Mouse (Mus musculus): ENCODE data around the gene Itga8. TPM values are rescaled to one million over a fixed set of nuclear protein-coding genes. Genes with fewer than 3 reads are reported as not detected.
A peak's percentile ranks its signal among the peaks of the same experiment; 100 is the strongest.

Gene Itga8
- total RNA-seq, 1 experiment: 2.5 TPM

GRCm38 (mm10) chr2:12138765-12139368 is 162.9 kb downstream of the Itga8 start:
- no peak overlapping the region for H3K27ac ChIP-seq (ENCODE audit: insufficient read depth, low read depth, low read length, poor library complexity, severe bottlenecking)
- no peaks in the 10 kb centered on the region for H3K9me3 ChIP-seq (ENCODE audit: control insufficient read depth, insufficient read depth, low read depth, low read length)
- in situ Hi-C loops (cut with MboI; ENCODE audit: low sequenced_read_pairs in 2 of 2, unreplicated experiment in 2 of 2): no loop called here
- no peak for DNase-seq (ENCODE audit: low read depth, low spot score)
- no peak overlapping the region for H3K4me3 ChIP-seq (ENCODE audit: insufficient read depth in 1 of 2, low read depth in 1 of 2, low read length in 2 of 2, poor library complexity in 1 of 2, severe bottlenecking in 1 of 2)
- no peaks in the 10 kb centered on the region for H3K36me3 ChIP-seq (ENCODE audit: control insufficient read depth, insufficient read depth, low read length, poor library complexity, severe bottlenecking)
- peaks cover 2 to 5% of the 10 kb centered on the region in 2 experiments; a peak in 1 of 4 replicates for H3K4me1 ChIP-seq (ENCODE audit: control insufficient read depth in 2 of 2, insufficient read depth in 2 of 2, low read length in 2 of 2, poor library complexity in 1 of 2)
- peak; percentile 97 for TF ChIP-seq MAFK (IDR thresholded peaks at IDR 0.05; ENCODE audit: insufficient read depth, low read depth, low read length)
- no peak for TF ChIP-seq CHD2 (IDR thresholded peaks at IDR 0.05; ENCODE audit: low read depth, low read length)
- peak; percentile 77; the same call in 1 of the 2 replicates for TF ChIP-seq ZNF384 (IDR thresholded peaks at IDR 0.05; ENCODE audit: low read depth, low read length)
- H3K9ac ChIP-seq (ENCODE audit: insufficient read depth, low read depth, low read length, poor library complexity, severe bottlenecking): no peak overlapping the region

GRCm38 (mm10) chr2:12126580-12126979 is 175.1 kb downstream of the Itga8 start:
- no peak overlapping the region for H3K27ac ChIP-seq (ENCODE audit: insufficient read depth, low read depth, low read length, poor library complexity, severe bottlenecking)
- H3K4me1 ChIP-seq (ENCODE audit: control insufficient read depth in 2 of 2, insufficient read depth in 2 of 2, low read length in 2 of 2, poor library complexity in 1 of 2): no peaks in the 10 kb centered on the region
- TF ChIP-seq ZC3H11A (IDR thresholded peaks at IDR 0.05; ENCODE audit: borderline replicate concordance, low read depth, low read length): no peak
- no peak for TF ChIP-seq ZNF384 (IDR thresholded peaks at IDR 0.05; ENCODE audit: low read depth, low read length)
- TF ChIP-seq HCFC1 (IDR thresholded peaks at IDR 0.05; ENCODE audit: borderline replicate concordance, insufficient read depth, low read length): no peak
- H3K9me3 ChIP-seq (ENCODE audit: control insufficient read depth, insufficient read depth, low read depth, low read length): no peaks in the 10 kb centered on the region
- no peaks in the 10 kb centered on the region for H3K36me3 ChIP-seq (ENCODE audit: control insufficient read depth, insufficient read depth, low read length, poor library complexity, severe bottlenecking)
- in situ Hi-C loops (cut with MboI; ENCODE audit: low sequenced_read_pairs in 2 of 2, unreplicated experiment in 2 of 2): no loop called here
- DNase-seq (ENCODE audit: low read depth, low spot score): no peak
- no peak overlapping the region for H3K9ac ChIP-seq (ENCODE audit: insufficient read depth, low read depth, low read length, poor library complexity, severe bottlenecking)
- no peak overlapping the region for H3K4me3 ChIP-seq (ENCODE audit: insufficient read depth in 1 of 2, low read depth in 1 of 2, low read length in 2 of 2, poor library complexity in 1 of 2, severe bottlenecking in 1 of 2)

GRCm38 (mm10) chr2:12115479-12115878 is 186.2 kb downstream of the Itga8 start:
- no peak overlapping the region for H3K9ac ChIP-seq (ENCODE audit: insufficient read depth, low read depth, low read length, poor library complexity, severe bottlenecking)
- H3K9me3 ChIP-seq (ENCODE audit: control insufficient read depth, insufficient read depth, low read depth, low read length): no peaks in the 10 kb centered on the region
- H3K4me1 ChIP-seq (ENCODE audit: control insufficient read depth in 2 of 2, insufficient read depth in 2 of 2, low read length in 2 of 2, poor library complexity in 1 of 2): no peaks in the 10 kb centered on the region
- in situ Hi-C loops (cut with MboI; ENCODE audit: low sequenced_read_pairs in 2 of 2, unreplicated experiment in 2 of 2): no loop called here
- no peak for DNase-seq (ENCODE audit: low read depth, low spot score)
- TF ChIP-seq MAFK (IDR thresholded peaks at IDR 0.05; ENCODE audit: insufficient read depth, low read depth, low read length) (no peak), ZC3H11A (IDR thresholded peaks at IDR 0.05; ENCODE audit: borderline replicate concordance, low read depth, low read length) (no peak), ZNF384 (IDR thresholded peaks at IDR 0.05; ENCODE audit: low read depth, low read length) (no peak), CHD2 (IDR thresholded peaks at IDR 0.05; ENCODE audit: low read depth, low read length) (no peak), HCFC1 (IDR thresholded peaks at IDR 0.05; ENCODE audit: borderline replicate concordance, insufficient read depth, low read length) (no peak)
- H3K27ac ChIP-seq (ENCODE audit: insufficient read depth, low read depth, low read length, poor library complexity, severe bottlenecking): no peak overlapping the region
- H3K4me3 ChIP-seq (ENCODE audit: insufficient read depth in 1 of 2, low read depth in 1 of 2, low read length in 2 of 2, poor library complexity in 1 of 2, severe bottlenecking in 1 of 2): no peak overlapping the region
- H3K36me3 ChIP-seq (ENCODE audit: control insufficient read depth, insufficient read depth, low read length, poor library complexity, severe bottlenecking): no peaks in the 10 kb centered on the region

GRCm38 (mm10) chr2:12109306-12109705 is 192.4 kb downstream of the Itga8 start:
- no peak for DNase-seq (ENCODE audit: low read depth, low spot score)
- Histone ChIP-seq H3K36me3 (ENCODE audit: control insufficient read depth, insufficient read depth, low read length, poor library complexity, severe bottlenecking) (no peaks in the 10 kb centered on the region), H3K4me1 (ENCODE audit: control insufficient read depth in 2 of 2, insufficient read depth in 2 of 2, low read length in 2 of 2, poor library complexity in 1 of 2) (no peaks in the 10 kb centered on the region), H3K27ac (ENCODE audit: insufficient read depth, low read depth, low read length, poor library complexity, severe bottlenecking) (no peak overlapping the region), H3K4me3 (ENCODE audit: insufficient read depth in 1 of 2, low read depth in 1 of 2, low read length in 2 of 2, poor library complexity in 1 of 2, severe bottlenecking in 1 of 2) (no peak overlapping the region), H3K9ac (ENCODE audit: insufficient read depth, low read depth, low read length, poor library complexity, severe bottlenecking) (no peak overlapping the region), H3K9me3 (ENCODE audit: control insufficient read depth, insufficient read depth, low read depth, low read length) (no peaks in the 10 kb centered on the region)
- in situ Hi-C loops (cut with MboI; ENCODE audit: low sequenced_read_pairs in 2 of 2, unreplicated experiment in 2 of 2): no loop called here
- TF ChIP-seq HCFC1 (IDR thresholded peaks at IDR 0.05; ENCODE audit: borderline replicate concordance, insufficient read depth, low read length) (no peak), CHD2 (IDR thresholded peaks at IDR 0.05; ENCODE audit: low read depth, low read length) (no peak), MAFK (IDR thresholded peaks at IDR 0.05; ENCODE audit: insufficient read depth, low read depth, low read length) (no peak), ZNF384 (IDR thresholded peaks at IDR 0.05; ENCODE audit: low read depth, low read length) (no peak), ZC3H11A (IDR thresholded peaks at IDR 0.05; ENCODE audit: borderline replicate concordance, low read depth, low read length) (no peak)

- no peak overlapping the region for H3K9ac ChIP-seq (ENCODE audit: insufficient read depth, low read depth, low read length, poor library complexity, severe bottlenecking)
- no peak overlapping the region for H3K27ac ChIP-seq (ENCODE audit: insufficient read depth, low read depth, low read length, poor library complexity, severe bottlenecking)
- H3K4me3 ChIP-seq (ENCODE audit: insufficient read depth in 1 of 2, low read depth in 1 of 2, low read length in 2 of 2, poor library complexity in 1 of 2, severe bottlenecking in 1 of 2): no peak overlapping the region
- TF ChIP-seq ZC3H11A (IDR thresholded peaks at IDR 0.05; ENCODE audit: borderline replicate concordance, low read depth, low read length) (no peak), CHD2 (IDR thresholded peaks at IDR 0.05; ENCODE audit: low read depth, low read length) (no peak), MAFK (IDR thresholded peaks at IDR 0.05; ENCODE audit: insufficient read depth, low read depth, low read length) (no peak), ZNF384 (IDR thresholded peaks at IDR 0.05; ENCODE audit: low read depth, low read length) (no peak), HCFC1 (IDR thresholded peaks at IDR 0.05; ENCODE audit: borderline replicate concordance, insufficient read depth, low read length) (no peak)
- H3K9me3 ChIP-seq (ENCODE audit: control insufficient read depth, insufficient read depth, low read depth, low read length): no peaks in the 10 kb centered on the region
- in situ Hi-C loops (cut with MboI; ENCODE audit: low sequenced_read_pairs in 2 of 2, unreplicated experiment in 2 of 2): no loop called here
- no peaks in the 10 kb centered on the region for H3K4me1 ChIP-seq (ENCODE audit: control insufficient read depth in 2 of 2, insufficient read depth in 2 of 2, low read length in 2 of 2, poor library complexity in 1 of 2)
- DNase-seq (ENCODE audit: low read depth, low spot score): no peak
- H3K36me3 ChIP-seq (ENCODE audit: control insufficient read depth, insufficient read depth, low read length, poor library complexity, severe bottlenecking): no peaks in the 10 kb centered on the region
Measured at GRCm38 (mm10) chr2:12108306-12108705, 193.4 kb downstream of the Itga8 start.

Measured in ES-E14 (cell line).